Mouse (Mus musculus) megakaryocyte, embryonic 14.5 days (primary cell): ENCODE data around the gene Ifi205.

ENCODE experiments used
- FLI1 ChIP-seq: IDR thresholded peaks from 2 replicates; pipeline ENCODE4 v1.6.1; 2012; ENCODE audit warnings: low read length, inconsistent platforms, mixed read lengths
- GATA1 ChIP-seq: IDR thresholded peaks from 3 replicates; pipeline ENCODE4 v1.6.1; 2012; ENCODE audit warnings: mixed read lengths, low read length, inconsistent platforms, borderline replicate concordance

- TF ChIP-seq GATA1 (no peak), FLI1 (no peak)
These were observed 54.0 kb downstream of the Ifi205 start for GRCm38 (mm10) chr1:173977622-173978021.
